Mouse (Mus musculus): ENCODE measurements around the gene Bbs1.

GRCm38 (mm10) chr19:4865147-4865546 lies 41.3 kb downstream of the Bbs1 start:
- no peak for TF ChIP-seq CTCF (IDR thresholded peaks at IDR 0.05; ENCODE audit: insufficient read depth, low read length)
- no peak for TF ChIP-seq POLR2A (IDR thresholded peaks at IDR 0.05; ENCODE audit: borderline replicate concordance, extremely low read depth, low read depth, low read length)
